Mouse (Mus musculus): ENCODE results near the gene Xpc. TPM values are rescaled to one million over a fixed set of nuclear protein-coding genes. Genes with fewer than 3 reads are reported as not detected.
A peak's percentile ranks its signal among the peaks of the same experiment; 100 is the strongest.

Gene Xpc
- total RNA-seq, 2 experiments from 2014 or later: 13.1 to 16.5 TPM

DNA sequence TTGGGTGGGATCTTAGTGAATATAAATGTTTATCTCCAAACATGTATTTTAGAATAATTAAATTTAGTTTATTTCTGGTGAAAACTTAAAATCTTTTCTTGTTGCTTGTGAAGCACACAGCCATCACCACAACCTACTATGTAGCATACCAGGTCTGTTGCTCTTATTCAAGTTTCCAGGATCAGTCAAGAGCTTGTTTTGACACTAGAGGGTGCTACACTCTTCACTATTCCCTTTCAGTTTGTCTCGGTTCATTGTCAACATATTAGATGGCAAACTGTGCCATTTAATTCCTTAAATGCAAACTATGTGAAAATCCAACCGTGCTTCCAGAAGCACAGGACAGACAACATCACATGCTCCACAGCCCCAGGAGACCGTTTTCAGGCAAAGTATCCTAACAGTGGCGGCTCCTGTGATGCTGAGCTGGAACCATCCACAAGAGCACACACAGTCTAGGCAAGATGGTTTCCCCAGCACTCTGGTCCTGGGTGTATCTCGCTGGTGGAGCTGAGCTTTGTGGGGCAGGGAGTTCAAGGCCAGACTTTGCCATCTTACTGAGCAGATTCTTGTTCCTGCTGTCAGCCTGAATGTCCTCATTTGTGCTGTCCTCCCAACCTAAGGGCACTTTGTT, 11.7 kb upstream of the Xpc start:
- DNase-seq (ENCODE audit: low spot score in 2 of 2): no peak

DNA sequence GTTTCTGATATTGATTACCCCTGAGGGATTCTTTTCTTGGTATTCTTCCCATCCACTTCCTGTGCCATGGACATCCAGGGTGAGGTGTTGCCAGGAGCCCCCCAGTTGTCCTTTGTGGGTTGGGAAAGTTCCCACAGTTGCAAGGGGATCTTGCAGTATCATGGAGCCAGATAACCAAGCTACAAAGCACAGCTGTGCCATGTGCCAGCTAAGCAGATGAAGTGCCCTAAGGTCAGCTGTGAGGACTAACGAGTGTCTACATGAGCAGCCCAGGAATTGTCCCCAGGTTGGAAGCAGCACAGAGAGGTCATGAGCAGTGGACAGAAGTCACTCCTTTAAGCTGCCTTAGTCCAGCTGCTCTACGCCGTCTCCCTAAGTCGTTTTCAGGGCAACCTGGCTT, 9.9 kb upstream of the Xpc start:
- DNase-seq (ENCODE audit: low spot score in 2 of 2): no peak

DNA sequence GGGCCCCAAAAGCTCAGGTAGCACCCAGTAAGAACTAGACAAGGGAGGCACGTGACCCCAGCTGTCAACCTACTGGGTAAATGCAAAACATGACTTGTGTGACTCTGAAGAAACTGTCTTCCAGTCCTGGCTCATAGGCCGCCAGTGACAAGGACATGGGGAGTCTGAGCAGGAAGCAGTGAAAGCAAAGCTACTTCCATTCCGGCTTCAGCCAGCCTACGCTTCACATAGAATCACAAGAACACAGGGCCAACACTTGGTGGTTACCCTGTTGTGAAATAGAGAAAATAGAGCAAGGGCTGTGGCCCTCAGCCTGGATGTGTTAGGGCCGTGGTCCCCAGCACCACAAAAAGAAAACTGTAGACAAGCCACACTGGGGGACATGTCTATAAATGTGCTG, 7.1 kb upstream of the Xpc start:
- DNase-seq (ENCODE audit: low spot score in 2 of 2): no peak

DNA sequence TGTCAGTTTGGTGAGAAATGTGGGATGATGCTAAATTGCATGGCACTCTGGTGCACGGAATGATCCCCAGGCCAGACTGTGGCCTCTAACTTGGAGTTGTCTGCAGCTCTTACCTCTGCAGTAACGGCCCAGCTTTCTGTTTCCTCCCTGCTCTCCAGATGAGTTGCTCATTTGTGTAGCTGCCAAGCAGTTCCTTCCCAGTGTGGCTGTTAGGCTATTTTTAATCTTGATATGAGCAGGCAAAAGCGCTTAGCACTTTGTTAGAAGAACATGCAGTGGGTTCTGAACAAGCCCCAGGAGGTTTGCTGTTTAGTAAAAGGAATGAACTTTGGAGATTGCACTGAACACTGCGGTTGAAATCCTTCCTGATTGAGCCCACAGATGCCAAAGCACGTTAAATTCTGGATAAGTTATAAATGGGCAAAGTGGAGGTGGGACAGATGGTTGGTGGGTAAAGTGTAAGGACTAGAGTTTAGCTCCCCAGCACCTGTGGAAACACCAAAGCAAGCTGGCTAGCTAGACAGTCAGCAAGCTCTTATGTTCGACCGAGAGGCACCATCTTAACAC, 2.8 kb upstream of the Xpc start:
- DNase-seq (ENCODE audit: low spot score in 2 of 2): no peak

DNA sequence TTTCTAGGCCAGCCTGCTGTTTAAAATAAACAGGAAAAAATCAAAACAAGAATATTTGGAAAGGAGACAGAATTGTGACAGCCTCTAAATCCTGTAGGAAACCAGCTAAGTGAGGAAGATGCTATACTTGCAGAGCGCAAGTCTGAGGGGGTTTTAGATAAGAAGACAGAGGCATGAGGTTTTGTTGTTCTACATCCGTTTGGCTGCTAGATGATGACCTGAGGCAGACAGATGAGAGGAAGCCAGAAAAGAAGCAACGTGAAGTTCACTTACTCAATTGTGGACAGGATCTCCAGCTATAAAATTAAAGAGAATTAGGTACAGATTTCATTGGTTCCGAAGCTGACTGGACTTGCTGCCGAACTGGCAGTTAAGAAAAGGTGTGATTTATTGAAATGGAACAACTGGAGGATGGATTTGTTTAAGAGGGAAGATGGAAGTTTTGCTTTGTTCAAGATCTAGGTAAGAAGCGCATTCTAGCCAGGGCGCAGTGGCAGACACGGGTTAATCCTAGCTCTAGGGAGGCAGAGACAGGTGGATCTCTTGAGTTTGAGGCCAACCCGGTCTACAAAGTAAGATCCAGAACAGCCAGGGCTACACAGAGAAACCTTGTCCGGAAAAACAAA, 838 bp downstream of the Xpc start:
- no peak for DNase-seq (ENCODE audit: low spot score in 2 of 2)

DNA sequence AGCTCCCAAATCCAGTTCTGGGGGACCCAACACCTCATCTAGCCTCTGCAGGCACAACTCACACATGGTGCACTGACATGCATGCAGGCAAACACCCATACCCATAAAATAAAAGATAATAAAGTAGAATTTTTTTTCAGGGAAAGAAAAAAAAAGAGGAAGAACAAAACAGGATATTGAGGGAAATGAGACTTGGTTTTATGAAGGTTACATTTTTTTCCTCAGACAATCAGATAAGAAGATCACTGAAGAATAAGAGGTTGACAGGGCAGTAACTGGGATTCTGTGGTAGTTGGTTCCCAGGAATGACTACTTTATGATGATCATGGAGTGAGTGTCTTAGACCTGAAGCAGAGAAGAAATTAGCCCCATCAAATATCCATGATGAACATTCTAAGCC, 1.6 kb downstream of the Xpc start:
- no peak for DNase-seq (ENCODE audit: low spot score in 2 of 2)

DNA sequence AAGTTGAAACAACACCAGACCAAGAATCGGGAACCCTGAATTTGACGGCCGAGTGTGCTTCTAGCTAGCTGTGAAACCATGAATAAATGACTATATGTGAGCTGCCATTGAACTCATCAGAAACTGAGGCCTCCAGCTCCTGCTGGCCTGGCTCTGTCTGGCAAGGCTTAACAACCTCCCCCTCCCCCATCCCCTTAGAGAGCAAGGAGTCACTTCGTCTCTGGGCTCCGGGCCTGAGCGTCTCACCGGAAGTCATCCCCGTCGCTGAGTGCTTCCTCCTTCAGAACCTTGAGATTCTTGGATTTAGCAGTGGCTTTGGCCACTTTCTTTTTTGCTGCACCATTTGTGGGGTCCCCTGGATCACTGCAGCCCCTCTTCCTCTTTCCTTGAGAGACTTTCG, 5.5 kb downstream of the Xpc start:
- no peak for DNase-seq (ENCODE audit: low spot score in 2 of 2)

DNA sequence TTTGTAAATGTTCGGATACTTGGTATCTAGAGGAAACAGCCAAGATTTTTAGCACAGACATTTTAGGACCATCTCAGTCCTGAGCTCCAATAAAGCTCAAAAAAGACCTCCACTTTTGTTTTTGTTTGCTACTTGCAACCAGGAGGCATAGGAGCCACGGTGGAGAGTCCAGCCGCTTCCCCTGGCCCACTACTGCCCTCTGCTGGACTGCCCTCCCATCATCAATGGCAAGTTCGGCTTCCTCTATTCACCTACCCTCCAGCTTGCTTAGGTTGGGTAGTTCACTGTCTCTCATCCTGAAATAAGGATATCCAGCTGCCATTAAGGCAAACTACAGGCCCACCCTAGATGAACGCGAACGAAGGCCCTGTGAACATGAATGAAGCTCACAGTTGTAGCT, 6.4 kb downstream of the Xpc start:
- DNase-seq (ENCODE audit: low spot score in 2 of 2): peak; percentile 84 to 86

DNA sequence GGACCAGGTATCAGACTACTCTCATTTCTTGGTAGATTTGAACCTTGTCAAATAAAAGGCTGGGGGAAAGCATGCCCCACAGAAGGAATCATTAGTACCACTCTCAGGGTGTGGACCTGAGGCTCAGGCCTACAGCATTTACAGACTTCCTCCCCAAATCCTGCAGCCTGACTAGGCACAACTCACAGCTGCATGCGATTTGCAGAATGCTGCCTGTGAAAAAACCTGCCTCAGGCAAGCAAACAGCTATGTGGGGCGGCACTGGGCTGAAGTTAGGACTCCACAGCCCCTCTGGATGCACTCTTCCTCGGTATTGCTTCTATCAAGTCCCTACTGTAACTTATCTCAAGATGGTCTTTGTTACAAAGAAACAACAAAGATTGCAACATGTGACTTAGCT, 7.6 kb downstream of the Xpc start:
- DNase-seq (ENCODE audit: low spot score in 2 of 2): no peak

DNA sequence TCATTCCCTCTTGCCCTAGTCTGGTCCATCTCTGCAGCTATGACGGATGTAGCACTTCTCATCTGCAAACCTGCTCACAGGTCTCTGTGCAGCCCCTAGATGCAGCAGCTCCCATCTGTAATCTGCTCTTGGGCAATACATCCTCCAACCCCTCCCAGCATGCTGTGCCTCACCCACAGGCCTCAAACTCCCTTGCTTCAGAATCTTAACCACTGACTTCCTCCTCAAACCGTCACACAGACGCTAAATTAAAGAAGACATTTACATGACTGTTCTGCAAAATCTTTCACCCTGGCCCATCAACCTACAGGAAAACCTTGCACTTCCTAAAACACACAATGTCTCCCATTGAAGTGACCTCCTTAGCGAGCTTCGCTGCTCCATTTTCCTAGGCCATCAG, 9.7 kb downstream of the Xpc start:
- no peak for DNase-seq (ENCODE audit: low spot score in 2 of 2)

DNA sequence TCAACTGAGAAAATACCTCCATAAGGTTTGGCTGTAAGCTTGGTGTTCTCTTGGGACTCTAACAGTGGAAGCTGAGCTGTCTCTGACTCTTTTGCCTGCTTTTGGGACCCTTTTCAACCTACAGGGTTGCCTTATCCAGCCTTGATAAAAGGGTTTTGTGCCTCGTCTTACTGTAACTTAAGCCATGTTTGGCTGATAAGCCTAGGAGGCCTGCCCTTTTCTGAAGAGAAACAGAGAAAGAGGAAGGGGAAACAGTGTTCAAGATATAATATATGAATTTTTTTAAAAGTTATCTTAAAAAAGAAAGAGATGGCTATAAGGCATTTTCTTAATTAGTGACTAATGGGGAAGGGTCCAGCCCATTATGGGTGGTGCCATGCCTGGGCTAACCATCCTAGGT, 12.4 kb downstream of the Xpc start:
- DNase-seq (ENCODE audit: low spot score in 2 of 2): no peak

DNA sequence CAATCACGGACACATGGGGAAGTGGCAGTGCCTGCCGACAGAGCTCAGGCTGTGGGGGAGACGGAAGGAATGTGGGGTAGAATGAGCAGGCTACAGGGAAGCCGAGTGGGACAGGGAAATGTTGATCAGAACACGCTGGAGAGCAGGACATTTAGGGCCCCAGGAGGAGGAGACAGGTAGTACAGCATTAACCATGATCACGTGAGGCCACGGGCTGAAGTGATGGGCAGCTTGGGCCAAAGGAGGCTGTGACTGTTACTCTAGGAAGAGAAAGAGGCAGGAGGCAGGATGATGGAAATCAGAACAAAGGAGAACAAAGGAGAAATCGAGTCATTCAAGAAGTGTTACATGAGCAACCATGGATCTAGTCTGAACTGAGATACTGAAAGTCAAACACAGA, 21.2 kb downstream of the Xpc start:
- DNase-seq (ENCODE audit: low spot score in 2 of 2): no peak

DNA sequence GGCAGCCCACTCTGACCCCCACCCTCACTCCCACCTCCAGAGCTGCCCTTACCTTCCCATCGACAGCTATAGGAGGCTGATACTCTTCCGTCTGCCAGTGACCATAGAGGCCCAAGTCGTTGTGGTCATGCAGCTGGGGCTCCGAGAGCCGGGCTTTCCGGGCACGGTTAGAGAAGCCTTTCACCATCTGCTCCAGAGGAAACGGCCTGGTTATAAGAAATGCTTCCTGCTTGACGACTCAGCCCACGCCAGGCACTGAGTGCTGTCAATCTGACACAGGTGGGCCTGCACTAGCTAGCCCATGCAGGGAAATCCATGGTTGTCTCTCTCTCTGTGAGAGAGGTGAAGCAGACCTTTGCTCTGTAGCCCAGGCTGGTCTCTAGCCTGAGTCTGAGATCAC, 22.6 kb downstream of the Xpc start:
- no peak for DNase-seq (ENCODE audit: low spot score in 2 of 2)

DNA sequence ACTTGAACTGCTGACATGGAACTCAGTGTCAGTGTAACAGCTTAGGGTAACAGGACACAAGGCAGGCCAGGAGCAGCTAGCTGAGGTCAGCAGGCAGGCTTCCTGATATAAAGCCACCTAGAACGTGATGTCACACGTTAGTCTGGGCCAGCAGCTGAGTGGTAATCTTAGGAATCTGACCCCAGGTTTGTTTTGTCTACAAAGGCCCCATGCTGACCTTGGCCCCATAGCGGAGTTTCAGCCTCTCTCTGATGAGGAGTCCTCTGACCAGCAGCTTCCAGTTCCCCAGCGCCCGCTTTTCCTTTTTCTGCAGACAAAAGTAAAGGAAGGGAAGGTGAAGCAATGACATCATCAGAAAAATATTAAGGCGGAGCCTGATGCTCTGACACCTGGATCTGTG, 24.7 kb downstream of the Xpc start:
- DNase-seq (ENCODE audit: low spot score in 2 of 2): no peak

DNA sequence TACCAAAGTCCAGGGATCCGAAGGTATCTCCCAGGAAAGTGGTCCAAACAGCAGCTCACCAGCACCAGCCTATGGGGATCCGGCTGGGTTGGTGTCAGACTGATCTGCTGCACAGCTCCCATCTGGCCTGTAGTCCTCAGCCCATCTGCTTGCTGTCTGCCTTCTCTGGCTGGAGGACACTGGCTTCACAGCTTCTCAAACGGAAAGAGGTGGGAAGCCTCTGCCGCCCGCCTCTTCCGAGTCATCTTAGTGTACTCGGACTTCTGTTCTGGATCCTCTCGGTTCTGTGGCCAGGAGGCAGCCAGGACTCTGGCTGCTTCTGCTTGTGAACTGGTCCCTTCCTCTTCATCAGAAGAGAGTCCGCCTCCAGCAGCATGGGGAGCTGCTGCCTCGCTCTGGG, 25.8 kb downstream of the Xpc start:
- no peak for DNase-seq (ENCODE audit: low spot score in 2 of 2)

DNA sequence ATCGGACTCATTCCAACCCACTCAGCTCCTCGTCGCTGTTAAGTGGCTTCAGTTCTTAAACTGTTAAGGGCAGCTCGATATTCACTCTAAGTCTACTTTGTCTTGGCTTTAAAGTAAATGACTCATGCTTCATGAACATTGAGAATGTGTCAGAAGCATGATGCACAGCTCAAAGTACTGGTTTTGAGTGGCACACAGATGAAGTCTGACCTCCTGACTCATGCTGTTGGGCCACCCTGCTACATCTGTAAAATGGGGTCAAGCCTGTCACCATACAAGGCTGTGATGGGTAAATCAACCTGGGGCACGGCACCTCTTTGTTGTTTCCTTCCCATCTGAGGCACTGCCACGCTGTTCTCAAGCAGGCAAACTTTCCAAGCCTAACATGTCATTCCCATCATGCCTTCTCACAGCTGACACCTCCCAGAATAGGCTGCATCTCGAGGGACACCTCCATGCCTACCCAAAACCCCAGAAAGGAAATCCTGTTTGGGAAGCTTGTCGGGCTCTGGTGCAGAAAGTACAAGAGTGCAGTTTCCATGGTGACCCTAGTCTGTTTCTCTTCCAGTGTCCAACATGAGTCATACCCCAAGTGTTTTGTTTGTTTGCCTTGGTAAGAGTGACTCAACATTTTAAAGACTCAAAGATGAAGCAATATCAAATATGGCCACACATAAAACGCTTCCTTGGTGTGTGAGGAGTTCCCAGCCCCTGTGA, 27.0 kb downstream of the Xpc start:
- peak in 1 of 2 experiments; percentile 35 for DNase-seq (ENCODE audit: low spot score in 2 of 2)

DNA sequence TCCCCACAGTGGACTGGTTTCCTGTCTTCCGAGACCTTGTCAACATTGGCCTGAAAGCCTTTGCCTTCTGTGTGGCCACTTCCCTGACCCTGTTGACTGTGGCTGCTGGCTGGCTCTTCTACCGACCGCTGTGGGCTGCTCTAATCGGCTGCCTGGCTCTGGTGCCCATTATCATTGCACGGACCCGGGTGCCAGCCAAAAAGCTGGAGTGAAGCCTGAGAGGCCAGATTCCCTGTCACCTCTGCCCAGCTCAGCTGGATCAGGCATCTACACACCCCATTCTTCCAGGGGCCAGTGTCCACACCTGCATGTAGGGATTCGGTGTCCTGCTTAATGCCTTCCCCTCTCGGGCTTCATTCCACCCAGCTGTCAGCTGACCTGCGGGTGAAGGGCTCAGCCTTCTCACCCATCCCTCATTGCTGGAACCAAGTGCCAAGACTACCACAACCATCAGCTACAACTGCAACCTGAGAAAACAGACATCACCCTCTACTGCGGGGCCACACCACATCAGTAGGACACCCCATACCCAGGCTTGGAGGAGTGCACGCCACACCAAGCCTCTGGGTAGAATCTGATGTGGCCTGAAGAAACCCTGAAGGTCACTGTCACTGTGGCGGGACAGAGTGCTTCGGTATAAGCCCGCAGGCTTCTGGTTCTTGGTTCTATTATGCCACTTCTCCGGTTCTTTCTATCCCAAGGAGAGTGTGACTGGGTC, 28.8 kb downstream of the Xpc start:
- DNase-seq (ENCODE audit: low spot score in 2 of 2): no peak

DNA sequence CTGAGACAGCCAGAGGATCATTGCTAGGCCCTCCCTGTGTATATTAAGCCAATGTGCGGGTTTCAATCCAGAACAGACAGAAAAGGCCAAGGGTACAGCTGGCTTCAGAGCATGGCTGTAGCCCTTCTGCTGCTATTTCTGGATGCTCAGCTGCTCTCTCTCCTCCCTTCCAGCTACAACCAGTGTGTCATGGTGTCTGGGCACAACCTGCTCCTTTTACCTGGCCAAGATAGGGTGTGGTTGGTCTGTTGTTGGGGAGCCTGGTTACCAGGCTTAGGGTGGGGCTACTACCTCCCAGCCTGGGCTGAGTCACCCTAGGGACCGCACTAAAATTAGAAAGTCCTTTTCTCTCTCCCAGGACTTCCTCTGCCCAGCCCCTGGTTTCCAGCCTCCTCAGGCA, 32.3 kb downstream of the Xpc start:
- no peak for DNase-seq (ENCODE audit: low spot score in 2 of 2)

DNA sequence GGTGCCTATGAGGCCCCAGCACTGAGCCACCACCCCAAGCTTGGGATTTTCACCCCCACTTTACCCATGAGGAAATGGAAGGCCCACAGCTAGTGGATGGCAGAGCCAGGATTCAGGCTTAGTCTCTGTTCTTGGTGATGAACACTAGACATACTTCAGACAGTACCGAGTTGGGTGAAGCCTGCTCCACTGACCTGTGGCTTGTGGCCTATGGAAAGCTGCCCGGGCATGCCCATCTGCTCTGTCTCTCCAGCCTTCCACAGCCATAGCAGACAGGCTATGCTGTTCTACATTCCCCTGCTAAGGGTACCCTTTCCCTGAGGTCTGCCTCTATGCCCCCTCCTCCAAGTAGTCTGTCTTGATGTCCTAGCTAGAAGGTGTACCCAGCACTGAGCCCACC, 39.1 kb downstream of the Xpc start:
- DNase-seq (ENCODE audit: low spot score in 2 of 2): no peak

DNA sequence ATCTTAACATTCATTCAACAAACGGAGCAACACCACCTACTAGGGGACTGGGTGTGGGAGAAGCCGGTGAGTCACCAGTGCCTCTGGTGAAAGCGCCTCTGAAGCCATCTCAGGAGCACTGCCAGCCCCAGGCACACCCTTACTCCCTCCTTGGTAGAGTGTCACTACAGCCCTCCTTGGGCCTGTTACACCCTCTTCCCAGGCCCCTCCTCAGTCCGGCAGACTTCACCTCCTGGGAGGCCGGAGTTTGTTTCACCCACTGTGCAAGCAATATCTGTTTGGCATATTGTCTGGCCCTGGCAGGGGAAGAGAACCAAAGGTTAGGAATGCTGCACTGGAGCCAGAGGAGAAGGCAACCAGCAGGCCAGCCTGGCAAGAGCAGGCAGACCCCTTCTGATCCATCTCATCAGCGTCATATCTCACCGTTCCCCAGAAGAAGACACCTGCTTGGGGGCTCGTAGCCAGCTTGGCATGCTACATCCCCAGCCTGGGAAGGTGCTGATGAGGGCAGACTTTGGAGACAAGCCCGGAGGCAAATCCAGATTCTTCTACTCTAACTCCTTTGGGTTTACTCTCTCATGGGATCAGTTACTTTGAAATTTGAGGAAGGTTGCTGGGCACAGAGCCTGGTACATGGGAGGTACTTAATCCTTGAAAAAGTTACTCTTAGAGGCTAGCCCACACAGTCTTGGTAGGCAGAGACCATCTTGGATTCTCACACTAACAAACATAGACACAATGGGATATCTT, 41.1 kb downstream of the Xpc start:
- DNase-seq (ENCODE audit: low spot score in 2 of 2): no peak

DNA sequence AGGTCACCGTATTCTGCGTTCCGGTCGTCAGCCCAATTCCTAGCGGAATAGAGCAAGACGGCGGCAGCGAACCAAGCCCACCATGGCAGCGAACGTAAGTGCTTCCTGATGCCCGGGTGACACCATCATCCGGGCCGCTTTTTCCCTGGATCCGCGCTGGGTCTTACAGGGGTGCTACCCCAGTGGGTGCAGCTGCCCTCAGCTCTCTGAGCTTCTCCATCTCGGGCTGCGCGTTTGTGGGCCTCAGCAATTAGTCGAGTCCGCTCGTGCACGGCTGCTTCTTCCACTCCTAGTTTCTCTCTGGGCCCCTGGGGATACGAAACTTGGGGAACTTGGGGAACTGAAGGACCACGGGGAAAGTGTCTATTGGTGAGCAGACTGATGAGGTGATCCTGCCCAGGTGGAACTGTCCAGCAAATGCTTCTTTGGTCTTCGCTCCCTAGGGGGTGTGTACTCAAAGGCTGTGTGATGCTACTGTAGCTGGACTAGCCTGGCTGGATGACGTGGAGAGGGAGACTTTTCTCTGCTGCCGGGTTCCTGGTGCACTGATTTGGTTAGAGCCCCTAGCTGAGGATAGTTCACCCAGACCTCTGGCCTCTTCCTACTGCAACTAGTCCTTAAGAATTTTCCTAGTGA, 41.8 kb downstream of the Xpc start:
- DNase-seq (ENCODE audit: low spot score in 2 of 2): no peak
